Mouse (Mus musculus) layer of hippocampus, postnatal 10 days (tissue): ENCODE results near the gene Pdia3. TPM values are rescaled to one million over a fixed set of nuclear protein-coding genes. Genes with fewer than 3 reads are reported as not detected.
"Not testable (repeated sequence)": the region's sequence is repeated elsewhere in the genome, so short reads cannot be mapped to it uniquely, and the experiment has no call there.

Experiments used
- DNase-seq, 2 experiments: peaks; one replicate each; pipeline ENCODE4 v3.0.0; 2021; ENCODE audit warnings: low spot score in 2 of 2
- microRNA-seq, 2 experiments: library from miRNA; unstranded; fragments of <30 nt; microRNA quantifications; one replicate each; pipeline ENCODE4 v1.2.0; 2021
- total RNA-seq, 2 experiments: library from RNA; stranded (reverse); gene quantifications; 2 replicates each; pipeline ENCODE4 v1.2.3; 2021

Gene Pdia3
- total RNA-seq, 2 experiments from 2014 or later: 196 to 200 TPM

DNA sequence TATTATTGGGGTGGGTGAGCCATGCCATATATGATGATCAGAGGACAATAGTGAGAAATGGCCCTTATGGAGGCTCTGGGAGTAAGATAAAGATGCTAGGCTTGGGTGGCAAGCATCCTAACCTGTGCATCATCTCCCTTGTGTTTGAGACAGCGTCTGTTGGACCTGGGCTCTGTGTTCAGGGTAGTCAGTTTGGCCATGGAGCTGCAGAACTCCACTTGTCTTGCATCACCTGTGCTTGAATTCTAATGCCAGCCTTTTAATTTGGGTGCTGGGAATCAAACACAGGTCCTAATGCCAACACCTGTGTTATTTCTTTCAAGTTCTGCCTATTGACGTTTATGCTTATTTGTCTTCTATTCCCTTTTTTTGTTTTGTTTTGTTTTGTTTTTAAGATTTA lies 61.7 kb downstream of the Pdia3 start:
- not testable (repeated sequence) for DNase-seq

DNA sequence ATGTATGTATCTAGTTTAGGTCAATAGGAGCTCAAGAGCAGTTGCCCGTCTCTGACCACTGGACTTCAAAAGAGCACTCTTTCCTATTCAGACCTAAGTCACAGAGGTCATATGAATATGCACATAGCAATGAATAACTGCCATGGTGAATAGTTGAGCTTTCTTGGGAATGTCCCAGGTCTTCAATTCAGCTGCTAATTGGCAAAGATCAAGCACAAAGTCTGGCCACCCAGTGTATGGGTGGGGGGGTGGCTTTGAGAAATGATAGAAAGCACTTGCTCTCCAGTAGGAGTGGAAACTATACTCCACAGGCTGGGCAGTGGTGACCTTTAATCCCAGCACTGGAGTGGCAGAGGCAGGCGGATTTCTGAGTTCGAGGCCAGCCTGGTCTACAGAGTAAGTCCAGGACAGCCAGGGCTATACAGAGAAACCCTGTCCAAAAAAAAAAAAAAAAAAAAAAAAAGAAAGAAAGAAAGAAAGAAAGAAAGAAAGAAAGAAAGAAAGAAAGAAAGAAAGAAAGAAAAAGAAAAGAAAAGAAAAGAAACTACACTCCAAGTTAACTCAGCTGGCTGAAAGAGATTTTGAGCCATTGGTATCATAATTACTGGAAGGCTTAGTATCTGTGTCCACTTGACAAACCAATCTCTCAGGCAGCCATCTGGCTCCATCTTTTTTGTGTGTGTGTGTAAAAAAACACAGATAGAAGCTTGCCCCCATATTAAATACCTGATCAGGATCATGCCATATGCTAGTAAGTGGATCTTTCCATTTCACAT lies 64.1 kb downstream of the Pdia3 start:
- no peak for DNase-seq

DNA sequence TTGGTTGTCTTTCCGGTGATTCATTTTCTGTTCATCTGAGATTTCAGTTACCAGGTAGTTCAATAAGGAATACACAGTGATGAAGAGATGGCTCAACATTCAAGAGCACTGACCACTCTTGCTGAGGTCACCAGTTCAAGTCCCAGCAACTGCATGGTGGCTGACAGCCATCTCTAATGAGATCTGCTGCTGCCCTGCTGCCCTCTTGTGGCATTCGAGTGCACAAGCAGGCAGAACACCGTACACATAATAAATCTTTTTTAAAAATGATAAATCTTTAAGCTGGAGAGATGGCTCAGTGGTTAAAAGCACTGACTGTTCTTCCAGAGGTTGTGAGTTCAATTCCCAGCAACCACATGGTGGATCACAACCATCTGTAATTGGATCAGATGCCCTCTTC lies 66.9 kb downstream of the Pdia3 start:
- DNase-seq: peak in 1 of 2 experiments; percentile 13

DNA sequence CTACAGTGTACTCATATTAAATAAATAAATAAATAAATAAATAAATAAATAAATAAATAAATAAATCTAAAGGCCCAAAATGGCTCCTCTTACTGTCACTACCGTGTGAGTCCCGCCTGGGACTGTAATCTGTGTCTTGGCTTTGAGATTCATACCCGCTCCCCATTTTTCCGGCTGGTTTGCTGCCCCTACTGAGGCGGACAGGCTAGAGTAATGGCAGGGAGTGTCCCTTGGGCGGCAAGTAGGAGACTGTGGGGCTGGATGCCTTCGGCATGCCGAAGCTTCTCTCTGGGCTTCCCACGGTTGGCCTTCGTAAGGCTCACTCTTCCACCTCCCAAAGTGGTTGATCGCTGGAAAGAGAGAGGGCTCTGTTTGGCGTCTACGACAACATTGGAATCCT lies 67.3 kb downstream of the Pdia3 start:
- DNase-seq: not testable (repeated sequence)

DNA sequence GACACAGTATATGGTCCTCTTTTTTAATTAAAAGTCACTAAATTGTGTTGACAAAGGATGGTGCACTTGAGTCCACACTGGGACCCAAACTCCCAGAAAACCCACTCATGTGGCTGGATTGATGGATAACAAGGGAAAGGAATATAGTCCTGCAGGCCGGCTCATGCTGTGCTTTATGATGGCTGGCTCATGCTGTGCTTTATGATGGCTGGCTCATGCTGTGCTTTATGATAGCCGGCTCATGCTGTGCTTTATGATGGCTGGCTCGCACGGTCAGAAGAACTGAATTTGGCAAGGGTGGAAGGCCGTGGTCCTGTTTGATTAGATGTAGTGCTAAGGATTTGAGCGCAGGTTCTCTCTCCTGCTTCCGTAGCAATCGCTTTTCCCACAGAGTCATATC lies 70.0 kb downstream of the Pdia3 start:
- DNase-seq: no peak

DNA sequence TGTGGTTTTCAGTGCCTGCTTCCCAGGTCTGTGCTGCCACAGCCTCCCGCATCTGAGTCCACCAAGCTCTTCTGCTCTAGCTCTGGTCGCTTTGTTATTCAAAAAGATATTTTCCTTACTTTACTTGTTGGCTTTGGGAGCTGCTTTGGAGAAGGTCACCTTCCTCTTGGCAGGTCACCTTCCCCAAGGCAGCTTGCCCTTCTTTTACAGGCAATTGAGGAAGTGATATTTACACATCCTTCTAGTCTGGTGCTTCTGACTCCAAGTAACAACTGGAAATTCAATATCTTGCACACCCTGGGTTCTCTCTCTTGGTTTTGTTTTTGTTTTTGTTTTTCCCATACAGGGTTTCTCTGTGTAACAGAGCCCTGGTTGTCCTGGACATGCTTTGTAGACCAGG lies 70.8 kb downstream of the Pdia3 start:
- not testable (repeated sequence) for DNase-seq

Small RNAs within 50 kb of the gene (microRNA-seq; reads per million reads assigned to microRNA genes)
- 0 to 0.22 reads per million in 2 experiments for gene Gm22953

Other genes with a start within 250 kb of the Pdia3 start
- gene Tubgcp4, start 243.1 kb upstream of the Pdia3 start, total RNA-seq: 10 to 100 TPM; 29.2 to 31.9 TPM
- gene Zscan29, start 242.7 kb upstream of the Pdia3 start, total RNA-seq: 1 to 10 TPM; 6.5 to 7.9 TPM
- gene Trp53bp1, start 142.4 kb upstream of the Pdia3 start, total RNA-seq: 100 to 1,000 TPM; 157 to 174 TPM
- gene Map1a, start 124.2 kb upstream of the Pdia3 start, total RNA-seq: 100 to 1,000 TPM; 353 to 370 TPM
- 10 to 100 TPM; 50.0 to 51.1 TPM for gene Ppip5k1, start 58.4 kb upstream of the Pdia3 start, total RNA-seq
- 100 to 1,000 TPM; 252 to 307 TPM for gene Ckmt1, start 56.1 kb upstream of the Pdia3 start, total RNA-seq
- under 1 TPM; 0.13 to 0.16 TPM for gene Strc, start 26.6 kb upstream of the Pdia3 start, total RNA-seq
- 1 to 10 TPM; 3.8 to 4.2 TPM for gene Catsper2, start within 50 bp of the Pdia3 start, total RNA-seq
- not detected for gene Ell3, start 30.5 kb downstream of the Pdia3 start, total RNA-seq
- 100 to 1,000 TPM; 158 to 189 TPM for gene Serf2, start 35.4 kb downstream of the Pdia3 start, total RNA-seq
- 10 to 100 TPM; 37.3 to 38.4 TPM for gene Hypk, start 39.5 kb downstream of the Pdia3 start, total RNA-seq
- 1 to 10 TPM; 2.0 to 2.2 TPM for gene Serinc4, start 43.0 kb downstream of the Pdia3 start, total RNA-seq
- gene Mfap1b, start 60.3 kb downstream of the Pdia3 start, total RNA-seq: 10 to 100 TPM; 33.0 to 38.7 TPM
- 10 to 100 TPM; 32.8 to 33.3 TPM for gene Mfap1a, start 92.9 kb downstream of the Pdia3 start, total RNA-seq
- 1 to 10 TPM; 3.3 to 3.6 TPM for gene Wdr76, start 92.9 kb downstream of the Pdia3 start, total RNA-seq